17 mouse cellular contexts compared by ENCODE assay signal in genomic region chr16:91053599-91053998, GRCm38 (mm10). TPM values are rescaled to one million over a fixed set of nuclear protein-coding genes. Genes with fewer than 3 reads are reported as not detected.
A peak's percentile ranks its signal among the peaks of the same experiment; 100 is the strongest.
DNase-seq lines count a peak whose midpoint lies in the region; ATAC-seq lines count a peak whose summit lies in the region.
"Had no signal": no experiment of that assay in that cellular context is flagged by ENCODE, and none has a peak within 500 bp of the region (broad histone marks: within the 10 kb centered on the region; RNA-seq: fewer than 3 reads in every experiment).

No protein-coding gene starts in this region.

- peak; percentile 70; the same call in 1 of the 2 replicates for ATAC-seq in cerebellum, adult (ENCODE audit: insufficient number of reproducible peaks, low FRiP score, low TSS enrichment)
- ATAC-seq: CD4-positive, CD25-positive, alpha-beta regulatory T cell, adult 4 months; forebrain, postnatal 0 days had no signal

- intact Hi-C loops in heart, postnatal 36 days (cut with DNase I) = no loop called here

- DNase-seq in cerebellum, adult 8-10 months = no peak
- peak; percentile 26 for DNase-seq in cerebellum, postnatal 36 days
- DNase-seq in cerebellum, postnatal 4 days (ENCODE audit: low spot score in 2 of 2) = no peak
- DNase-seq in heart, adult 11 months = peak; percentile 68
- DNase-seq in heart, postnatal 36 days = no peak
- DNase-seq in testis, postnatal 10 days (ENCODE audit: low spot score) = peak; percentile 33
- no peak for DNase-seq in testis, postnatal 14 days (ENCODE audit: low spot score)
- DNase-seq: adrenal gland, adult 8-10 months; adrenal gland, postnatal 36 days; B cell, adult 2 months; forebrain, postnatal 0 days; gastrocnemius, postnatal 36 days; heart, adult 18-20 months; heart, postnatal 10 days; kidney, adult 11 months had no signal

RNA-seq across cellular contexts. Expression of gene Paxbp1, which starts 9.3 kb away (rescaled TPM):
- total RNA-seq in heart, postnatal 36 days (2021) = 10 to 100 TPM; 13.1 to 13.5 TPM

RNA-seq across cellular contexts. Expression of gene 4932438H23Rik, which starts 41.3 kb away (rescaled TPM):
- total RNA-seq in heart, postnatal 36 days (2021) = under 1 TPM in 1 of 2 experiments, not detected in 1; 0.19 TPM
- total RNA-seq: adrenal gland, postnatal 36 days had no signal

RNA-seq across cellular contexts. Expression of gene Synj1, which starts 42.5 kb away (rescaled TPM):
- total RNA-seq in heart, postnatal 36 days (2021) = 10 to 100 TPM; 29.1 to 29.6 TPM

Comparison
In these comparisons a context has a peak if more than half of its experiments do, and no peak if none do; other contexts are left out.
1. DNase-seq: peak in cerebellum, postnatal 36 days (2 of 2), heart, adult 11 months (single experiment) and testis, postnatal 10 days (single experiment); none in cerebellum, adult 8-10 months (single experiment), cerebellum, postnatal 4 days (0 of 2), heart, postnatal 36 days (0 of 2) and testis, postnatal 14 days (single experiment).